Mouse (Mus musculus) MEL (cell line): ENCODE measurements around the gene Cemip2. TPM values are rescaled to one million over a fixed set of nuclear protein-coding genes. Genes with fewer than 3 reads are reported as not detected.

ENCODE experiments used
- DNase-seq: peaks from one replicate; pipeline ENCODE4 v3.0.0; 2011; ENCODE audit warnings: low read depth, low spot score
- H3K27ac ChIP-seq: 2 replicates; pipeline ENCODE4 v1.5.1; 2012; ENCODE audit warnings: low read depth, mild to moderate bottlenecking, control low read depth, low read length, moderate library complexity; ENCODE audit not compliant: control insufficient read depth
- H3K27me3 ChIP-seq, 2 experiments: fragments of 150-350 bp in 1 of 2; sonication (generic) in 1 of 2; 2 replicates each; pipeline ENCODE4 v1.6.1; 2012; ENCODE audit warnings: low read length in 2 of 2, mild to moderate bottlenecking in 2 of 2, improper control_type of control experiment in 1 of 2, moderate library complexity in 1 of 2; ENCODE audit not compliant: insufficient read depth in 2 of 2, control insufficient read depth in 1 of 2
- H3K36me3 ChIP-seq, 2 experiments: 2 replicates each; pipeline ENCODE4 v1.6.1; 2012 to 2014; ENCODE audit warnings: low read length in 2 of 2, improper control_type of control experiment in 1 of 2, inconsistent platforms in 1 of 2, mild to moderate bottlenecking in 1 of 2; ENCODE audit not compliant: insufficient read depth in 2 of 2, control insufficient read depth in 1 of 2
- H3K4me1 ChIP-seq, 2 experiments: fragments of 150-350 bp in 1 of 2; sonication (generic) in 1 of 2; 2 replicates each; pipeline ENCODE4 v1.6.1; 2012; ENCODE audit warnings: low read length in 2 of 2, improper control_type of control experiment in 1 of 2, mild to moderate bottlenecking in 1 of 2; ENCODE audit not compliant: insufficient read depth in 2 of 2, control insufficient read depth in 1 of 2
- H3K4me3 ChIP-seq, 2 experiments: fragments of 150-350 bp in 1 of 2; sonication (generic) in 1 of 2; 2 replicates each; pipeline ENCODE4 v1.5.1; 2012; ENCODE audit warnings: low read depth in 2 of 2, low read length in 2 of 2, mild to moderate bottlenecking in 2 of 2, moderate library complexity in 2 of 2, control low read depth in 1 of 2, improper control_type of control experiment in 1 of 2; ENCODE audit not compliant: control insufficient read depth in 1 of 2, insufficient read depth in 1 of 2
- H3K79me2 ChIP-seq: 2 replicates; pipeline ENCODE4 v1.6.1; 2012; ENCODE audit warnings: mild to moderate bottlenecking, low read length, moderate library complexity; ENCODE audit not compliant: control insufficient read depth, poor library complexity, insufficient read depth
- H3K9ac ChIP-seq: 2 replicates; pipeline ENCODE4 v1.6.1; 2012; ENCODE audit warnings: low read depth, mild to moderate bottlenecking, control low read depth, low read length, moderate library complexity; ENCODE audit not compliant: control insufficient read depth, poor library complexity, severe bottlenecking
- H3K9me3 ChIP-seq: fragments of 150-350 bp; sonication (generic); replicated peaks from 2 replicates; pipeline ENCODE4 v1.6.1; 2012; ENCODE audit warnings: mild to moderate bottlenecking, low read length, improper control_type of control experiment, moderate library complexity; ENCODE audit not compliant: insufficient read depth
- CHD2 ChIP-seq: IDR thresholded peaks from 2 replicates; pipeline ENCODE4 v1.6.1; 2011; ENCODE audit warnings: low read length, improper control_type of control experiment
- CTCF ChIP-seq, 3 experiments: IDR thresholded peaks in 2 of 3; conservative IDR thresholded peaks in 1 of 3; 2 replicates each; pipeline ENCODE4 v1.5.1; 2011 to 2012; ENCODE audit warnings: low read length in 3 of 3, low read depth in 2 of 3, mild to moderate bottlenecking in 2 of 3, improper control_type of control experiment in 1 of 3, inconsistent platforms in 1 of 3, mixed read lengths in 1 of 3, moderate library complexity in 1 of 3; ENCODE audit not compliant: control insufficient read depth in 1 of 3, insufficient read depth in 1 of 3, poor library complexity in 1 of 3, severe bottlenecking in 1 of 3
- E2F4 ChIP-seq: IDR thresholded peaks from 2 replicates; pipeline ENCODE4 v1.6.1; 2011; ENCODE audit warnings: low read depth, low read length, improper control_type of control experiment, borderline replicate concordance
- ELF1 ChIP-seq: IDR thresholded peaks from 2 replicates; pipeline ENCODE4 v1.6.1; 2014; ENCODE audit warnings: low read depth, mild to moderate bottlenecking, inconsistent platforms, low read length, improper control_type of control experiment, moderate library complexity
- EP300 ChIP-seq, 2 experiments: IDR thresholded peaks; 2 replicates each; pipeline ENCODE4 v1.6.1; 2011; ENCODE audit warnings: improper control_type of control experiment in 2 of 2, low read length in 2 of 2, low read depth in 1 of 2, mild to moderate bottlenecking in 1 of 2
- ETS1 ChIP-seq: IDR thresholded peaks from 2 replicates; pipeline ENCODE4 v1.6.1; 2012; ENCODE audit warnings: low read depth, mild to moderate bottlenecking, inconsistent platforms, low read length, improper control_type of control experiment, moderate library complexity
- GABPA ChIP-seq: IDR thresholded peaks from 2 replicates; pipeline ENCODE4 v1.6.1; 2012; ENCODE audit warnings: low read depth, mild to moderate bottlenecking, inconsistent platforms, low read length, improper control_type of control experiment, moderate library complexity
- KAT2A ChIP-seq: conservative IDR thresholded peaks from 2 replicates; pipeline ENCODE4 v1.6.1; 2012; ENCODE audit warnings: low read depth, low read length, improper control_type of control experiment, inconsistent platforms
- MAZ ChIP-seq: IDR thresholded peaks from 2 replicates; pipeline ENCODE4 v1.6.1; 2012; ENCODE audit warnings: low read depth, mild to moderate bottlenecking, inconsistent platforms, low read length, improper control_type of control experiment
- MEF2A ChIP-seq: IDR thresholded peaks from 2 replicates; pipeline ENCODE4 v1.6.1; 2014; ENCODE audit warnings: low read depth, mild to moderate bottlenecking, inconsistent platforms, low read length, improper control_type of control experiment; ENCODE audit not compliant: poor library complexity, insufficient replicate concordance, severe bottlenecking; ENCODE audit errors: extremely low read depth
- MXI1 ChIP-seq: IDR thresholded peaks from 2 replicates; pipeline ENCODE4 v1.6.1; 2011; ENCODE audit warnings: mild to moderate bottlenecking, low read depth, low read length, improper control_type of control experiment
- MYB ChIP-seq: IDR thresholded peaks from 2 replicates; pipeline ENCODE4 v1.6.1; 2011; ENCODE audit warnings: mild to moderate bottlenecking, low read depth, low read length, improper control_type of control experiment
- MYC ChIP-seq: IDR thresholded peaks from 2 replicates; pipeline ENCODE4 v1.6.1; 2011; ENCODE audit warnings: low read depth, mild to moderate bottlenecking, low read length, improper control_type of control experiment, moderate library complexity
- POLR2A ChIP-seq, 2 experiments: IDR thresholded peaks; 2 replicates each; pipeline ENCODE4 v1.6.1; 2011 to 2012; ENCODE audit warnings: low read length in 2 of 2, mild to moderate bottlenecking in 2 of 2, control low read depth in 1 of 2, improper control_type of control experiment in 1 of 2, low read depth in 1 of 2, moderate library complexity in 1 of 2; ENCODE audit not compliant: control insufficient read depth in 1 of 2, insufficient read depth in 1 of 2, poor library complexity in 1 of 2
- POLR2AphosphoS2 ChIP-seq: IDR thresholded peaks from 2 replicates; pipeline ENCODE4 v1.6.1; 2011; ENCODE audit warnings: low read length, improper control_type of control experiment
- RAD21 ChIP-seq: IDR thresholded peaks from 2 replicates; pipeline ENCODE4 v1.6.1; 2011; ENCODE audit warnings: mild to moderate bottlenecking, low read depth, low read length, improper control_type of control experiment
- RCOR1 ChIP-seq: IDR thresholded peaks from 2 replicates; pipeline ENCODE4 v1.6.1; 2012; ENCODE audit warnings: low read depth, mild to moderate bottlenecking, inconsistent platforms, low read length, improper control_type of control experiment
- SIN3A ChIP-seq: IDR thresholded peaks from 2 replicates; pipeline ENCODE4 v1.6.1; 2012; ENCODE audit warnings: low read length, improper control_type of control experiment, inconsistent platforms
- SMC3 ChIP-seq: IDR thresholded peaks from 2 replicates; pipeline ENCODE4 v1.6.1; 2011; ENCODE audit warnings: low read depth, low read length, improper control_type of control experiment
- TAL1 ChIP-seq: IDR thresholded peaks from 2 replicates; pipeline ENCODE4 v1.6.1; 2012; ENCODE audit warnings: mild to moderate bottlenecking, inconsistent platforms, low read length, moderate library complexity, mixed read lengths
- TBP ChIP-seq: IDR thresholded peaks from 2 replicates; pipeline ENCODE4 v1.8.0; 2011; ENCODE audit warnings: low read depth, low read length, improper control_type of control experiment
- TCF12 ChIP-seq: IDR thresholded peaks from 2 replicates; pipeline ENCODE4 v1.6.1; 2014; ENCODE audit warnings: low read depth, mild to moderate bottlenecking, inconsistent platforms, low read length, improper control_type of control experiment, moderate library complexity
- UBTF ChIP-seq: IDR thresholded peaks from 2 replicates; pipeline ENCODE4 v1.6.1; 2012; ENCODE audit warnings: low read depth, mild to moderate bottlenecking, inconsistent platforms, low read length, improper control_type of control experiment, moderate library complexity, borderline replicate concordance; ENCODE audit not compliant: insufficient read depth
- USF1 ChIP-seq: IDR thresholded peaks from 2 replicates; pipeline ENCODE4 v1.6.1; 2014; ENCODE audit warnings: low read depth, mild to moderate bottlenecking, inconsistent platforms, low read length, improper control_type of control experiment, moderate library complexity
- ZC3H11A ChIP-seq: IDR thresholded peaks from 2 replicates; pipeline ENCODE4 v1.6.1; 2012; ENCODE audit warnings: low read depth, mild to moderate bottlenecking, inconsistent platforms, low read length, improper control_type of control experiment
- ZKSCAN1 ChIP-seq: IDR thresholded peaks from 2 replicates; pipeline ENCODE4 v1.6.1; 2012; ENCODE audit warnings: low read depth, mild to moderate bottlenecking, inconsistent platforms, low read length, improper control_type of control experiment, moderate library complexity
- polyA plus RNA-seq, 2 experiments: library from polyadenylated mRNA; stranded (reverse) in 1 of 2; unstranded in 1 of 2; fragments of >175 nt in 1 of 2; fragments of >200 nt in 1 of 2; gene quantifications; 2 replicates each; pipeline versions ENCODE4 v1.2.1 to v1.2.4; 2012; ENCODE audit warnings: low replicate concordance in 2 of 2, low read depth in 1 of 2; ENCODE audit not compliant: insufficient read length in 2 of 2, insufficient read depth in 1 of 2, missing spikeins in 1 of 2
- total RNA-seq: library from RNA; depleted of rRNA; stranded (reverse); fragments of 300-350 nt; gene quantifications from 2 replicates; pipeline ENCODE4 v1.2.3, GENCODE M21; 2012

The Cemip2 gene
- total and polyA plus RNA-seq, 3 experiments = 5.0 to 5.9 TPM; not detected in 1

GRCm38 (mm10) chr19:21761676-21762075 lies 16.5 kb upstream of the Cemip2 start:
- no peak overlapping the region for H3K27ac ChIP-seq
- H3K4me1 ChIP-seq = no peaks in the 10 kb centered on the region
- TF ChIP-seq MYC (no peak), KAT2A (no peak), GABPA (no peak), TBP (no peak), ZKSCAN1 (no peak), ELF1 (no peak), POLR2AphosphoS2 (no peak), CTCF (IDR thresholded peaks at IDR 0.05 in 2 of 3, conservative IDR thresholded peaks at IDR 0.05 in 1 of 3; ENCODE audit: control insufficient read depth in 1 of 3, insufficient read depth in 1 of 3, low read depth in 2 of 3, low read length in 3 of 3, poor library complexity in 1 of 3, severe bottlenecking in 1 of 3) (no peak), E2F4 (no peak), POLR2A (IDR thresholded peaks at IDR 0.05; ENCODE audit: control insufficient read depth in 1 of 2, insufficient read depth in 1 of 2, low read depth in 1 of 2, low read length in 2 of 2, poor library complexity in 1 of 2) (no peak)
- H3K9ac ChIP-seq = no peak overlapping the region
- no peak overlapping the region for H3K4me3 ChIP-seq
- no peaks in the 10 kb centered on the region for H3K36me3 ChIP-seq
- H3K9me3 ChIP-seq = no peaks in the 10 kb centered on the region
- H3K79me2 ChIP-seq = no peaks in the 10 kb centered on the region
- DNase-seq = no peak
- H3K27me3 ChIP-seq = no peaks in the 10 kb centered on the region

- no peaks in the 10 kb centered on the region for H3K79me2 ChIP-seq
- H3K4me1 ChIP-seq = no peaks in the 10 kb centered on the region
- no peaks in the 10 kb centered on the region for H3K36me3 ChIP-seq
- H3K4me3 ChIP-seq = no peak overlapping the region
- no peak overlapping the region for H3K9ac ChIP-seq
- TF ChIP-seq TBP (no peak), RAD21 (peak; percentile 7), ELF1 (no peak), CTCF (IDR thresholded peaks at IDR 0.05 in 2 of 3, conservative IDR thresholded peaks at IDR 0.05 in 1 of 3; ENCODE audit: control insufficient read depth in 1 of 3, insufficient read depth in 1 of 3, low read depth in 2 of 3, low read length in 3 of 3, poor library complexity in 1 of 3, severe bottlenecking in 1 of 3) (peak in 1 of 3 experiments; percentile 35; a peak in 2 of 6 replicates), SMC3 (peak; percentile 17; the same call in 1 of the 2 replicates), ETS1 (no peak)
- H3K9me3 ChIP-seq = no peaks in the 10 kb centered on the region
- DNase-seq = peak; percentile 45
- H3K27me3 ChIP-seq = no peaks in the 10 kb centered on the region
- no peak overlapping the region for H3K27ac ChIP-seq
These were observed 14.1 kb upstream of the Cemip2 start for GRCm38 (mm10) chr19:21764013-21764412.

GRCm38 (mm10) chr19:21764738-21765137 lies 13.4 kb upstream of the Cemip2 start:
- Histone ChIP-seq H3K27ac (no peak overlapping the region), H3K9me3 (no peaks in the 10 kb centered on the region), H3K27me3 (no peaks in the 10 kb centered on the region; a peak in 1 of 4 replicates), H3K4me1 (no peaks in the 10 kb centered on the region), H3K79me2 (no peaks in the 10 kb centered on the region), H3K9ac (no peak overlapping the region), H3K4me3 (no peak overlapping the region), H3K36me3 (no peaks in the 10 kb centered on the region)
- DNase-seq = no peak
- no peak for TF ChIP-seq SIN3A
- no peak for TF ChIP-seq RAD21
- no peak for TF ChIP-seq MYB
- TF ChIP-seq USF1 = no peak
- no peak for TF ChIP-seq EP300 (IDR thresholded peaks at IDR 0.05; ENCODE audit: low read depth in 1 of 2, low read length in 2 of 2)
- TF ChIP-seq UBTF = no peak
- TF ChIP-seq CHD2 = no peak
- TF ChIP-seq TCF12 = no peak
- TF ChIP-seq ZC3H11A = no peak
- TF ChIP-seq RCOR1 = no peak
- TF ChIP-seq MXI1 = no peak
- no peak for TF ChIP-seq ETS1
- TF ChIP-seq TBP = no peak
- no peak for TF ChIP-seq TAL1
- no peak for TF ChIP-seq MEF2A
- TF ChIP-seq MAZ = no peak
- no peak for TF ChIP-seq E2F4
